In the genomic region with DNA sequence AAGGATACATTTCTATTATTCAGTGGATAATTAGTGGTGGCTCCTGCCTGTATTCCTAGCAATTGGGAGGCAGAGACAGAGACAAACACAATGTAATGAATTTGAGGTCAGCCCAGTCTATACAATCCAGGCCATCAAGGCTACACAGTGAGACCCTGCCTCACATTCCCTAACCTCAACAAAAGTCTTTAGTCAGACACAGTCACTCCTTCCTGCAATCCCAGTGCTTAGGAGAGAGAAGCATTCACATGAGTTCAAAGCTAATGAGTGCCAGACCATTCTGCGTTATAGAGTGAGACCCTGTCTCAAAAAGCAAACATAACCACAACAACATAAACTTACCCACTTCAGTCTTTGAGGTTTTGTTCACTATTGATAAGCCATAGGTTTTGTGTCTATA, we compare ENCODE assay signal across 9 mouse cellular contexts. TPM values are rescaled to one million over a fixed set of nuclear protein-coding genes. Genes with fewer than 3 reads are reported as not detected.
DNase-seq lines count a peak whose midpoint lies in the region; ATAC-seq and TF ChIP-seq lines count a peak whose summit lies in the region.
"Had no signal": no experiment of that assay in that cellular context is flagged by ENCODE, and none has a peak within 500 bp of the region (broad histone marks: within the 10 kb centered on the region; RNA-seq: fewer than 3 reads in every experiment).

No protein-coding gene starts in this region.

- H3K9ac ChIP-seq in hindbrain, embryonic 11.5 days (ENCODE audit: low read depth, low read length): no peak overlapping the region
- no peak overlapping the region for H3K9ac ChIP-seq in hindbrain, embryonic 14.5 days
- no peak overlapping the region for H3K9ac ChIP-seq in hindbrain, embryonic 16.5 days (ENCODE audit: low read depth, low read length)
- H3K9ac ChIP-seq: limb, embryonic 13.5 days had no signal

- H3K36me3 ChIP-seq in hindbrain, embryonic 11.5 days (ENCODE audit: control insufficient read depth, insufficient read depth, low read length): no peaks in the 10 kb centered on the region
- no peaks in the 10 kb centered on the region for H3K36me3 ChIP-seq in hindbrain, embryonic 14.5 days (replicated peaks; ENCODE audit: control insufficient read depth, insufficient read depth)
- no peaks in the 10 kb centered on the region for H3K36me3 ChIP-seq in hindbrain, embryonic 16.5 days (ENCODE audit: control insufficient read depth, insufficient read depth, low read length)
- no peaks in the 10 kb centered on the region for H3K36me3 ChIP-seq in limb, embryonic 10.5 days
- H3K36me3 ChIP-seq: limb, embryonic 13.5 days had no signal

- TF ChIP-seq CTCF in bone marrow macrophage, adult 2 months (IDR thresholded peaks at IDR 0.05; ENCODE audit: low read depth, low read length): no peak

- TF ChIP-seq POLR2A in bone marrow macrophage, adult 2 months (IDR thresholded peaks at IDR 0.05; ENCODE audit: borderline replicate concordance, low read depth, low read length): no peak

- no peaks in the 10 kb centered on the region for H3K9me3 ChIP-seq in hindbrain, embryonic 11.5 days (ENCODE audit: control insufficient read depth, low read length)
- H3K9me3 ChIP-seq in hindbrain, embryonic 14.5 days (ENCODE audit: control insufficient read depth, low read length): no peaks in the 10 kb centered on the region
- no peaks in the 10 kb centered on the region for H3K9me3 ChIP-seq in hindbrain, embryonic 16.5 days (ENCODE audit: control insufficient read depth, low read length)
- no peaks in the 10 kb centered on the region for H3K9me3 ChIP-seq in limb, embryonic 10.5 days (replicated peaks)
- H3K9me3 ChIP-seq: limb, embryonic 13.5 days had no signal

- H3K4me2 ChIP-seq in hindbrain, embryonic 11.5 days (replicated peaks; ENCODE audit: low read depth, low read length): no peak overlapping the region
- H3K4me2 ChIP-seq in hindbrain, embryonic 14.5 days (replicated peaks): no peak overlapping the region
- H3K4me2 ChIP-seq in hindbrain, embryonic 16.5 days (ENCODE audit: low read length): no peak overlapping the region
- H3K4me2 ChIP-seq: limb, embryonic 13.5 days had no signal

- no peak overlapping the region for H3K27ac ChIP-seq in hindbrain, embryonic 11.5 days (ENCODE audit: low read depth, low read length)
- H3K27ac ChIP-seq in hindbrain, embryonic 14.5 days: no peak overlapping the region
- H3K27ac ChIP-seq in bone marrow macrophage, adult 2 months (ENCODE audit: insufficient read depth, low read depth, low read length): peak overlapping the region; percentile 72
- H3K27ac ChIP-seq in hindbrain, embryonic 16.5 days (ENCODE audit: low read depth, low read length): no peak overlapping the region
- H3K27ac ChIP-seq in limb, embryonic 10.5 days: no peak overlapping the region
- H3K27ac ChIP-seq: limb, embryonic 13.5 days had no signal

- no peak overlapping the region for H3K4me3 ChIP-seq in hindbrain, embryonic 11.5 days (ENCODE audit: low read depth, low read length)
- no peak overlapping the region for H3K4me3 ChIP-seq in hindbrain, embryonic 14.5 days (replicated peaks; ENCODE audit: low read length)
- no peak overlapping the region for H3K4me3 ChIP-seq in bone marrow macrophage, adult 2 months (ENCODE audit: insufficient read depth, low read length)
- no peak overlapping the region for H3K4me3 ChIP-seq in hindbrain, embryonic 16.5 days (ENCODE audit: low read length)
- no peak overlapping the region for H3K4me3 ChIP-seq in limb, embryonic 10.5 days
- H3K4me3 ChIP-seq: limb, embryonic 13.5 days had no signal

- no peaks in the 10 kb centered on the region for H3K27me3 ChIP-seq in hindbrain, embryonic 11.5 days (ENCODE audit: control insufficient read depth, insufficient read depth, low read length)
- no peaks in the 10 kb centered on the region for H3K27me3 ChIP-seq in hindbrain, embryonic 14.5 days (ENCODE audit: control insufficient read depth, insufficient read depth, low read length)
- H3K27me3 ChIP-seq in hindbrain, embryonic 16.5 days (replicated peaks; ENCODE audit: control insufficient read depth, insufficient read depth, low read length): no peaks in the 10 kb centered on the region
- no peaks in the 10 kb centered on the region for H3K27me3 ChIP-seq in limb, embryonic 10.5 days (ENCODE audit: low read depth, poor library complexity, severe bottlenecking)
- H3K27me3 ChIP-seq: limb, embryonic 13.5 days had no signal

- 9% methylated on average over 1 of the region's 1 CpGs for WGBS in hindbrain, embryonic 11.5 days
- 8% methylated on average over 1 of the region's 1 CpGs for WGBS in hindbrain, embryonic 14.5 days
- WGBS in hindbrain, embryonic 16.5 days: 3% methylated on average over 1 of the region's 1 CpGs
- WGBS in limb, embryonic 10.5 days: 68% methylated on average over 1 of the region's 1 CpGs

- ATAC-seq in hindbrain, embryonic 11.5 days (ENCODE audit: low FRiP score): no peak
- ATAC-seq in hindbrain, embryonic 14.5 days (ENCODE audit: low FRiP score): no peak
- ATAC-seq in hindbrain, embryonic 16.5 days: peak; percentile 51
- ATAC-seq: activated CD4-positive, CD25-positive, alpha-beta regulatory T cell, adult 4 months had no signal

- H3K4me1 ChIP-seq in hindbrain, embryonic 11.5 days (replicated peaks; ENCODE audit: control insufficient read depth, insufficient read depth, low read length): no peaks in the 10 kb centered on the region
- no peaks in the 10 kb centered on the region for H3K4me1 ChIP-seq in hindbrain, embryonic 14.5 days (replicated peaks; ENCODE audit: control insufficient read depth, insufficient read depth, low read length)
- H3K4me1 ChIP-seq in bone marrow macrophage, adult 2 months (ENCODE audit: control insufficient read depth, insufficient read depth, low read length): peaks cover 38% of the 10 kb centered on the region
- H3K4me1 ChIP-seq in hindbrain, embryonic 16.5 days (ENCODE audit: control insufficient read depth, insufficient read depth, low read depth, low read length): no peaks in the 10 kb centered on the region; the same call in 1 of the 2 replicates
- H3K4me1 ChIP-seq in limb, embryonic 10.5 days: 0 out of 2 replicates have a peak, but pooled peaks cover 3% of the 10 kb centered on the region

- DNase-seq in hindbrain, embryonic 11.5 days (ENCODE audit: low spot score): peak; percentile 2
- DNase-seq in hindbrain, embryonic 14.5 days (ENCODE audit: low spot score): no peak
- peak; percentile 85 for DNase-seq in Muller cell, postnatal 12 days (ENCODE audit: inconsistent ontology term)
- no peak for DNase-seq in adrenal gland, adult 2 months
- DNase-seq in limb, embryonic 10.5 days (ENCODE audit: low spot score): no peak

RNA-seq across cellular contexts. Expression of a gene that starts 3.4 kb away (rescaled TPM):
- 6.0 and 7.8 TPM in 2 replicates for polyA plus RNA-seq in hindbrain, embryonic 11.5 days (2014; fragmentation: Nextera tagmentation; extraction: Ambion mirVana)
- 15.7 and 16.7 TPM in 2 replicates for polyA plus RNA-seq in hindbrain, embryonic 14.5 days (2014; fragmentation: Nextera tagmentation; extraction: Ambion mirVana)
- polyA plus RNA-seq in bone marrow macrophage, adult 2 months (2012; ENCODE audit: insufficient read depth, insufficient read length, missing spikeins): 19.1 and 33.5 TPM in 2 replicates
- polyA plus RNA-seq in hindbrain, embryonic 16.5 days (2015; fragmentation: Nextera tagmentation; extraction: Ambion mirVana): 12.5 and 13.6 TPM in 2 replicates
- 10 to 100 TPM; 55.2 to 79.1 TPM for total RNA-seq in adrenal gland, adult 2 months (2021)
- polyA plus RNA-seq in adrenal gland, adult 2 months (2012; rRNA removed): 4.1 and 5.7 TPM in 2 replicates
- 0.13 TPM in 1 of 2 replicates, not detected in the other for polyA plus RNA-seq in limb, embryonic 10.5 days (2016; fragmentation: Nextera tagmentation; extraction: Ambion mirVana)

Comparison
In these comparisons a context has a peak if more than half of its experiments do, and no peak if none do; other contexts are left out.
1. DNase-seq: peak in hindbrain, embryonic 11.5 days (single experiment) and Muller cell, postnatal 12 days (single experiment); none in hindbrain, embryonic 14.5 days (single experiment), adrenal gland, adult 2 months (single experiment) and limb, embryonic 10.5 days (single experiment).